Mouse (Mus musculus): ENCODE measurements around the gene Bbs10.

GRCm38 (mm10) chr10:111320579-111320978 is 22.1 kb downstream of the Bbs10 start:
- TF ChIP-seq CTCF (IDR thresholded peaks at IDR 0.05; ENCODE audit: low read depth, low read length) (no peak), GATA2 (IDR thresholded peaks at IDR 0.05; ENCODE audit: borderline replicate concordance, low read depth, low read length) (no peak), TAL1 (conservative IDR thresholded peaks at IDR 0.05; ENCODE audit: low read depth, low read length) (no peak)
